Mouse (Mus musculus) stomach, embryonic 16.5 days (tissue): ENCODE measurements around the gene Tnrc18. TPM values are rescaled to one million over a fixed set of nuclear protein-coding genes. Genes with fewer than 3 reads are reported as not detected.

ENCODE experiments used
- ATAC-seq: fragments of 200-750 bp; cut with Nextera tagmentation; 2 replicates; pipeline ENCODE4 v1.8.0; 2017; ENCODE audit warnings: moderate number of reproducible peaks, moderate TSS enrichment; ENCODE audit not compliant: insufficient read depth, low FRiP score
- H3K27ac ChIP-seq: fragments of 300-500 bp; sonication (generic); 2 replicates; pipeline ENCODE4 v1.5.1; 2014; ENCODE audit warnings: low read length
- H3K27me3 ChIP-seq: fragments of 300-500 bp; sonication (generic); 2 replicates; pipeline ENCODE4 v1.6.1; 2014; ENCODE audit warnings: low read length, control low read depth, mixed read lengths; ENCODE audit not compliant: control insufficient read depth, insufficient read depth
- H3K36me3 ChIP-seq: fragments of 300-500 bp; sonication (generic); 2 replicates; pipeline ENCODE4 v1.6.1; 2014; ENCODE audit warnings: low read length; ENCODE audit not compliant: control insufficient read depth, insufficient read depth
- H3K4me1 ChIP-seq: fragments of 300-500 bp; sonication (generic); 2 replicates; pipeline ENCODE4 v1.6.1; 2014; ENCODE audit warnings: low read length, control low read depth, mixed read lengths; ENCODE audit not compliant: control insufficient read depth, insufficient read depth
- H3K4me2 ChIP-seq: fragments of 300-500 bp; sonication (generic); 2 replicates; pipeline ENCODE4 v1.6.1; 2014; ENCODE audit warnings: low read depth, low read length, mixed read lengths
- H3K4me3 ChIP-seq: fragments of 300-500 bp; sonication (generic); replicated peaks from 2 replicates; pipeline ENCODE4 v1.5.1; 2014; ENCODE audit warnings: mild to moderate bottlenecking, low read length
- H3K9ac ChIP-seq: fragments of 300-500 bp; sonication (generic); 2 replicates; pipeline ENCODE4 v1.6.1; 2014; ENCODE audit warnings: low read length
- H3K9me3 ChIP-seq: fragments of 300-500 bp; sonication (generic); replicated peaks from 2 replicates; pipeline ENCODE4 v1.6.1; 2016; ENCODE audit warnings: low read length, control low read depth; ENCODE audit not compliant: control insufficient read depth
- WGBS: fragments of 180-500 bp; shearing (Covaris S2); extraction: QIAGEN DNeasy Blood & Tissue Kit; methylation state at CpG from one replicate; pipeline ENCODE4 v1.1.7; 2014; 5-methylcytosine and 5-hydroxymethylcytosine counted together
- polyA plus RNA-seq: library from polyadenylated mRNA; unstranded; fragments of >200 nt; fragmentation: Nextera tagmentation; extraction: Ambion mirVana; gene quantifications from 2 replicates; pipeline ENCODE4 v1.2.1, GENCODE M21; 2015

Tnrc18 gene
- polyA plus RNA-seq, 1 experiment from 2014 or later = 16.9 TPM

GRCm38 (mm10) chr5:142700842-142701589 lies 116.4 kb downstream of the Tnrc18 start:
- Histone ChIP-seq H3K27me3 (peaks cover 5% of the 10 kb centered on the region), H3K9ac (no peak overlapping the region; the same call in 1 of the 2 replicates)

GRCm38 (mm10) chr5:142697742-142698141 lies 119.7 kb downstream of the Tnrc18 start:
- Histone ChIP-seq H3K4me2 (no peak overlapping the region), H3K9me3 (no peaks in the 10 kb centered on the region), H3K27me3 (peaks cover 5% of the 10 kb centered on the region), H3K9ac (no peak overlapping the region), H3K36me3 (no peaks in the 10 kb centered on the region), H3K27ac (no peak overlapping the region), H3K4me3 (no peak overlapping the region), H3K4me1 (peaks cover 13% of the 10 kb centered on the region; the same call in 1 of the 2 replicates)
- WGBS = 61% methylated on average over 2 of the region's 2 CpGs
- no peak for ATAC-seq

More at GRCm38 (mm10) chr5:142700842-142701589, 116.4 kb downstream of the Tnrc18 start:
- ATAC-seq = peak; percentile 76
- H3K4me2 ChIP-seq = peak overlapping the region; percentile 98
- no peak overlapping the region for H3K27ac ChIP-seq
- H3K9me3 ChIP-seq = no peaks in the 10 kb centered on the region
- 7% methylated on average over 15 of the region's 15 CpGs for whole genome bisulfite sequencing
- no peaks in the 10 kb centered on the region for H3K36me3 ChIP-seq
- peaks cover 14% of the 10 kb centered on the region; the same call in 1 of the 2 replicates for H3K4me1 ChIP-seq
- peak overlapping the region; percentile 60 for H3K4me3 ChIP-seq

DNA sequence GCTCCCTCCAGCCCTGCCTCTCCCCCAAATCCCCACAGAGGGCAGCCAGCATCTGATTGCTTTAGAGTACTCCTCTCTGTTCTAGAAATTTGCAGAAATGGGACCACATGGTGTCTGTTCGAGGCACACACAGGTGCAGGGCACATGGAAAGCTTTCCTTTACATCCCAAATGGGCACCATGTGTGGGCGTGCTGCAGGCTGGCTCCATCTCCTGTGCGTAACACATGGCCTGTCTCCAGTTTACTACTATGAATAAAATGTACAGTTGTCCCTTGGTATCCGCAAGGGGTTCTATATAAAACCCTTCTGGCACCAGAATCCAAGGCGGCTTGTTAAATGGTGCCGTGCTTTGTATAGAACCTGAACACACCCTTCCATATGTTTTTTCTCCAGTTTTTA lies 120.6 kb downstream of the Tnrc18 start:
- H3K27me3 ChIP-seq = peaks cover 5% of the 10 kb centered on the region
- no peaks in the 10 kb centered on the region for H3K36me3 ChIP-seq
- peaks cover 5% of the 10 kb centered on the region; the same call in 1 of the 2 replicates for H3K4me1 ChIP-seq
- H3K9me3 ChIP-seq = no peaks in the 10 kb centered on the region
- no peak overlapping the region for H3K9ac ChIP-seq
- no peak overlapping the region for H3K27ac ChIP-seq
- H3K4me2 ChIP-seq = no peak overlapping the region
- 82% methylated on average over 6 of the region's 6 CpGs for WGBS
- no peak for ATAC-seq
- no peak overlapping the region for H3K4me3 ChIP-seq

DNA sequence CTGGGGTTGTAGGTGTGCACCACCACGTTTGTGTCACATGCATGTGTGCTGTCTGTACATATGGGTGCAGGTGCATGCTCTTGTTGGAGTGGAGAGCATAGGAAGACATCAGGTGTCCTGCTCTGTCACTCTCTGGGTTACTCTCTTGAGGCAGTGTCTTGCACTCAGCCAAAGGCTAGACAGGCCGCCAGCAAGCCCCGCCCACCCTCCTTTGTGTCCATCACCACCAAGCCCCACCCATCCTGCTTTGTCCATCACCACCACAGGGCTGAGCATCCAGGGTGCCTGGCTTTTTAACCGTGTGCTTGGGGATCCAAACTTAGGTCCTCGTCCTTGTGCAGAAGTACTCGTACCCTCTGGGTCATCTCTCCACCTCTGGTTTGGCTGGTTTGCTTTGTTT lies 121.2 kb downstream of the Tnrc18 start:
- H3K36me3 ChIP-seq = no peaks in the 10 kb centered on the region
- H3K4me3 ChIP-seq = no peak overlapping the region
- no peak for ATAC-seq
- no peak overlapping the region for H3K4me2 ChIP-seq
- H3K9me3 ChIP-seq = no peaks in the 10 kb centered on the region
- no peak overlapping the region for H3K27ac ChIP-seq
- no peaks in the 10 kb centered on the region for H3K4me1 ChIP-seq
- H3K27me3 ChIP-seq = peaks cover 3% of the 10 kb centered on the region
- no peak overlapping the region for H3K9ac ChIP-seq
- WGBS = 37% methylated on average over 6 of the region's 6 CpGs

- no peaks in the 10 kb centered on the region for H3K9me3 ChIP-seq
- H3K27ac ChIP-seq = no peak overlapping the region
- H3K9ac ChIP-seq = no peak overlapping the region
- ATAC-seq = peak; percentile 42; the same call in 1 of the 2 replicates
- no peaks in the 10 kb centered on the region for H3K36me3 ChIP-seq
- no peaks in the 10 kb centered on the region for H3K27me3 ChIP-seq
- no peak overlapping the region for H3K4me2 ChIP-seq
- WGBS = 9% methylated on average over 12 of the region's 12 CpGs
- no peaks in the 10 kb centered on the region for H3K4me1 ChIP-seq
- no peak overlapping the region for H3K4me3 ChIP-seq
Measured at GRCm38 (mm10) chr5:142694627-142695340, 122.7 kb downstream of the Tnrc18 start.

DNA sequence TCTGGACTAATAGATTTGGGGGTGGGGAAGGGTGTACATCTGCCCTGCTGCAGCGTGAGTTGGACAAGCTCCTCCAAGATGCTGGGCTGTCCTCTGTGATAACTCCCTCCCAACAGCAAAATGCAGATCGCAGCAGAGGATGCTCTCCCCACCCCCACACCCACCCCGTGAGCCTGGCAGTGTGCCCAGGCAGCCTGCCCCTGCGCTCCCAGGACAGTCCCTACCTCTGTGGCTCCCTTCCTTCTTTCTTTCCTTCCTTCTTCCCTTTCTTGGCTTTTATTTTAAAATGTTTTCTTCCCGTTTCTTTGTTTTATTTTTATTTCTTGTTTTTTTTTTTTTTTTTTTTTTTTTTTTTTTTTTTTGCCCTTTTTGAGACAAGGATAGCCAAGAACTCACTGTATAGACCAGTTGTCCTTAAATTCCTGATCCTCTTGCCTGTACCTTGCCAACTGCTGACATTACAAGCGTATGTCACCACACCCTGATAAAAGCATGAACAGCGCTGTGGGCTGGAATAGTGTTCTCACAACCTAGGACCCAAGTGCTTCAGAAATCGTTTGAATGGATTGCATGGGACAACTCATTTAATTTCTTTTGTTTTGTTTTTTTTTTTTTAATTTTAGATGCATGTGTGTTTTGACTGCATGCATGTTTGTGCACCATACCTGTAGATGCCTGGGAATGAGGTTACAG lies 123.6 kb downstream of the Tnrc18 start:
- Histone ChIP-seq H3K4me1 (no peaks in the 10 kb centered on the region), H3K9ac (no peak overlapping the region), H3K27me3 (no peaks in the 10 kb centered on the region), H3K36me3 (no peaks in the 10 kb centered on the region), H3K27ac (no peak overlapping the region), H3K4me2 (no peak overlapping the region), H3K9me3 (no peaks in the 10 kb centered on the region), H3K4me3 (no peak overlapping the region)
- ATAC-seq = no peak
- 47% methylated on average over 8 of the region's 8 CpGs for WGBS

GRCm38 (mm10) chr5:142692971-142693737 lies 124.3 kb downstream of the Tnrc18 start:
- H3K4me3 ChIP-seq = no peak overlapping the region
- H3K36me3 ChIP-seq = no peaks in the 10 kb centered on the region
- no peak for ATAC-seq
- no peaks in the 10 kb centered on the region for H3K9me3 ChIP-seq
- H3K27ac ChIP-seq = no peak overlapping the region
- 63% methylated on average over 12 of the region's 12 CpGs for WGBS
- H3K27me3 ChIP-seq = no peaks in the 10 kb centered on the region
- H3K4me1 ChIP-seq = no peaks in the 10 kb centered on the region
- H3K4me2 ChIP-seq = no peak overlapping the region
- no peak overlapping the region for H3K9ac ChIP-seq

DNA sequence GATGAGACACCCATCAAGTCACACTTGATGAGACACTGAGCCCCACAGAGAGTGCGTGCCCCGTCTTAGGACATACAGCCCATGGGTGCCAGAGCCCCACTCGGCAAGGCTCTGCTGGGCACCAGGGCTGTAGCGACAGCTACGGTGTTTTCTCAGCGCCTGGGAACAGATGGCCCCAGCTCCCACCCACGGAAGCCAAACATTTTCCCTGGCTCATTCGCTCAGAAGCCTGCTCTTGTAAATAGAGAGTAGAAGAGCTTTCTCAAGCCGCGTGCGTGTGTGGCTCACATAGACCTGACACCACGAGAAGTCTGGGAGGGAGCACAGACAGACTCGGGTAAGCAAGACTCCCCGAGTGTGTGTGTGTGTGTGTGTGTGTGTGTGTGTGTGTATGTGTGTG lies 125.2 kb downstream of the Tnrc18 start, which contains the start of gene Slc29a4:
Slc29a4 (plus strand) TSS at position 265 of the 400 bp plus-strand sequence.
- Histone ChIP-seq H3K36me3 (no peaks in the 10 kb centered on the region), H3K27ac (no peak within 1 kb of the TSS), H3K27me3 (no peaks in the 10 kb centered on the region), H3K4me2 (no peak within 1 kb of the TSS), H3K9me3 (no peaks in the 10 kb centered on the region), H3K4me3 (no peak within 1 kb of the TSS), H3K9ac (no peak within 1 kb of the TSS), H3K4me1 (no peaks in the 10 kb centered on the region)
- no peak for ATAC-seq
- WGBS = 44% methylated on average over 14 of the region's 14 CpGs
